Mouse (Mus musculus) CH12.LX (cell line): ENCODE measurements around the gene Dqx1. TPM values are rescaled to one million over a fixed set of nuclear protein-coding genes. Genes with fewer than 3 reads are reported as not detected.
A peak's percentile ranks its signal among the peaks of the same experiment; 100 is the strongest.

Experiments
- DNase-seq: peaks from one replicate; pipeline ENCODE4 v3.0.0-alpha.2; 2013; ENCODE audit errors: extremely low read depth
- H3K27ac ChIP-seq: 2 replicates; pipeline ENCODE4 v1.5.1; 2012; ENCODE audit warnings: low read depth, mild to moderate bottlenecking, control low read depth, moderate library complexity; ENCODE audit not compliant: insufficient read depth
- H3K27me3 ChIP-seq: replicated peaks from 2 replicates; pipeline ENCODE3; 2012; ENCODE audit warnings: inconsistent platforms
- H3K36me3 ChIP-seq, 2 experiments: replicated peaks in 1 of 2; 2 replicates each; pipeline versions ENCODE3 to v1.6.1; 2012; ENCODE audit warnings: inconsistent platforms in 1 of 2, low read length in 1 of 2, mild to moderate bottlenecking in 1 of 2, mixed read lengths in 1 of 2, moderate library complexity in 1 of 2; ENCODE audit not compliant: control insufficient read depth in 1 of 2, insufficient read depth in 1 of 2
- H3K4me1 ChIP-seq, 2 experiments: 2 replicates each; pipeline ENCODE4 v1.6.1; 2012; ENCODE audit warnings: inconsistent platforms in 1 of 2, moderate library complexity in 1 of 2; ENCODE audit not compliant: insufficient read depth in 2 of 2, control insufficient read depth in 1 of 2
- H3K4me2 ChIP-seq: 2 replicates; pipeline ENCODE4 v1.6.1; 2012; ENCODE audit warnings: low read depth, mild to moderate bottlenecking, control low read depth; ENCODE audit not compliant: poor library complexity, insufficient read depth, severe bottlenecking
- H3K4me3 ChIP-seq, 3 experiments: fragments of 150-350 bp in 1 of 3; sonication (generic) in 1 of 3; replicated peaks in 1 of 3; 2 replicates each; pipeline versions ENCODE3 to v1.5.1; 2011 to 2012; ENCODE audit warnings: low read depth in 2 of 3, low read length in 2 of 3, mild to moderate bottlenecking in 2 of 3, moderate library complexity in 2 of 3, control low read depth in 1 of 3, improper control_type of control experiment in 1 of 3, inconsistent platforms in 1 of 3, mixed read lengths in 1 of 3; ENCODE audit not compliant: poor library complexity in 1 of 3
- H3K79me2 ChIP-seq: replicated peaks from 2 replicates; pipeline ENCODE4 v1.6.1; 2012; ENCODE audit warnings: mild to moderate bottlenecking, moderate library complexity; ENCODE audit not compliant: control insufficient read depth, poor library complexity, insufficient read depth, severe bottlenecking; ENCODE audit errors: extremely low read depth
- H3K9ac ChIP-seq: 2 replicates; pipeline ENCODE4 v1.6.1; 2012; ENCODE audit warnings: low read depth, mild to moderate bottlenecking, control low read depth, moderate library complexity; ENCODE audit not compliant: insufficient read depth
- H3K9me3 ChIP-seq: replicated peaks from 2 replicates; pipeline ENCODE3; 2012; ENCODE audit warnings: low read length, inconsistent platforms, mixed read lengths
- BHLHE40 ChIP-seq: IDR thresholded peaks from 2 replicates; pipeline ENCODE4 v1.6.1; 2011; ENCODE audit warnings: mild to moderate bottlenecking, low read depth, low read length, improper control_type of control experiment
- CHD1 ChIP-seq: IDR thresholded peaks from 2 replicates; pipeline ENCODE4 v1.6.1; 2012; ENCODE audit warnings: low read depth, low read length, improper control_type of control experiment, inconsistent platforms
- CHD2 ChIP-seq: IDR thresholded peaks from 2 replicates; pipeline ENCODE4 v1.6.1; 2011; ENCODE audit warnings: low read length, improper control_type of control experiment
- CTCF ChIP-seq, 2 experiments: IDR thresholded peaks in 1 of 2; conservative IDR thresholded peaks in 1 of 2; 2 replicates each; pipeline ENCODE4 v1.5.1; 2011 to 2012; ENCODE audit warnings: low read depth in 2 of 2, low read length in 2 of 2, improper control_type of control experiment in 1 of 2, inconsistent platforms in 1 of 2, mild to moderate bottlenecking in 1 of 2, moderate library complexity in 1 of 2
- E2F4 ChIP-seq: IDR thresholded peaks from 2 replicates; pipeline ENCODE4 v1.6.1; 2011; ENCODE audit warnings: low read depth, low read length, improper control_type of control experiment; ENCODE audit not compliant: insufficient replicate concordance
- ETS1 ChIP-seq: conservative IDR thresholded peaks from 2 replicates; pipeline ENCODE4 v1.6.1; 2012; ENCODE audit warnings: low read depth, mild to moderate bottlenecking, inconsistent platforms, low read length, improper control_type of control experiment, moderate library complexity
- GABPA ChIP-seq: IDR thresholded peaks from 2 replicates; pipeline ENCODE4 v1.6.1; 2012; ENCODE audit warnings: low read depth, low read length, improper control_type of control experiment, inconsistent platforms; ENCODE audit not compliant: insufficient replicate concordance
- HCFC1 ChIP-seq: IDR thresholded peaks from 2 replicates; pipeline ENCODE4 v1.6.1; 2012; ENCODE audit warnings: low read depth, mild to moderate bottlenecking, inconsistent platforms, low read length, improper control_type of control experiment
- JUN ChIP-seq: IDR thresholded peaks from 2 replicates; pipeline ENCODE4 v1.6.1; 2011; ENCODE audit warnings: low read depth, mild to moderate bottlenecking, low read length, improper control_type of control experiment, moderate library complexity; ENCODE audit not compliant: insufficient read depth
- JUND ChIP-seq: conservative IDR thresholded peaks from 2 replicates; pipeline ENCODE4 v1.6.1; 2011; ENCODE audit warnings: low read depth, low read length, improper control_type of control experiment
- MAZ ChIP-seq: IDR thresholded peaks from 2 replicates; pipeline ENCODE4 v1.6.1; 2012; ENCODE audit warnings: low read depth, mild to moderate bottlenecking, inconsistent platforms, low read length, improper control_type of control experiment, moderate library complexity
- MEF2A ChIP-seq: IDR thresholded peaks from 2 replicates; pipeline ENCODE4 v1.6.1; 2014; ENCODE audit warnings: low read depth, mild to moderate bottlenecking, inconsistent platforms, low read length, improper control_type of control experiment, borderline replicate concordance
- MXI1 ChIP-seq: IDR thresholded peaks from 2 replicates; pipeline ENCODE4 v1.6.1; 2011; ENCODE audit warnings: mild to moderate bottlenecking, low read depth, low read length, improper control_type of control experiment
- MYC ChIP-seq: IDR thresholded peaks from 2 replicates; pipeline ENCODE4 v1.6.1; 2011; ENCODE audit warnings: low read depth, mild to moderate bottlenecking, improper control_type of control experiment, low read length
- NELFE ChIP-seq: IDR thresholded peaks from 2 replicates; pipeline ENCODE4 v1.6.1; 2011; ENCODE audit warnings: low read depth, low read length, improper control_type of control experiment
- NRF1 ChIP-seq: IDR thresholded peaks from 2 replicates; pipeline ENCODE4 v1.6.1; 2014; ENCODE audit warnings: low read depth, mild to moderate bottlenecking, inconsistent platforms, low read length, improper control_type of control experiment, moderate library complexity
- PAX5 ChIP-seq: IDR thresholded peaks from 2 replicates; pipeline ENCODE4 v1.6.1; 2012; ENCODE audit warnings: low read length, inconsistent platforms, mixed read lengths
- RAD21 ChIP-seq: IDR thresholded peaks from 2 replicates; pipeline ENCODE4 v1.6.1; 2011; ENCODE audit warnings: low read depth, mild to moderate bottlenecking, low read length, improper control_type of control experiment, moderate library complexity
- RCOR1 ChIP-seq: conservative IDR thresholded peaks from 2 replicates; pipeline ENCODE4 v1.6.1; 2012; ENCODE audit warnings: low read depth, mild to moderate bottlenecking, inconsistent platforms, low read length, improper control_type of control experiment
- SIN3A ChIP-seq: IDR thresholded peaks from 2 replicates; pipeline ENCODE4 v1.6.1; 2012; ENCODE audit warnings: low read length, improper control_type of control experiment, inconsistent platforms
- SMC3 ChIP-seq: IDR thresholded peaks from 2 replicates; pipeline ENCODE4 v1.6.1; 2011; ENCODE audit warnings: low read depth, low read length, improper control_type of control experiment
- TBP ChIP-seq: conservative IDR thresholded peaks from 2 replicates; pipeline ENCODE4 v1.6.1; 2011; ENCODE audit warnings: low read depth, low read length, improper control_type of control experiment
- UBTF ChIP-seq: IDR thresholded peaks from 2 replicates; pipeline ENCODE4 v1.6.1; 2012; ENCODE audit warnings: low read depth, mild to moderate bottlenecking, inconsistent platforms, low read length, improper control_type of control experiment, moderate library complexity
- USF1 ChIP-seq: IDR thresholded peaks from 2 replicates; pipeline ENCODE4 v1.6.1; 2014; ENCODE audit warnings: low read depth, mild to moderate bottlenecking, inconsistent platforms, low read length, improper control_type of control experiment
- USF2 ChIP-seq: conservative IDR thresholded peaks from 2 replicates; pipeline ENCODE4 v1.6.1; 2011; ENCODE audit warnings: low read depth, low read length, improper control_type of control experiment
- ZKSCAN1 ChIP-seq: IDR thresholded peaks from 2 replicates; pipeline ENCODE4 v1.6.1; 2012; ENCODE audit warnings: low read depth, inconsistent platforms, low read length, improper control_type of control experiment, borderline replicate concordance
- ZMIZ1 ChIP-seq: IDR thresholded peaks from 2 replicates; pipeline ENCODE4 v1.6.1; 2012; ENCODE audit warnings: low read depth, mild to moderate bottlenecking, inconsistent platforms, low read length, improper control_type of control experiment
- ZNF384 ChIP-seq: IDR thresholded peaks from 2 replicates; pipeline ENCODE4 v1.6.1; 2012; ENCODE audit warnings: low read depth, low read length, improper control_type of control experiment, inconsistent platforms
- dilution Hi-C: fragments of 300-500 bp; cut with MboI; formaldehyde crosslinking; loops from 2 replicates; pipeline ENCODE4 v1.14.3; 2020; ENCODE audit warnings: low sequenced_read_pairs; ENCODE audit not compliant: extremely low pct_unique_long_range_greater_than_20kb, extremely low pct_ligation_motif_present
- in situ Hi-C: fragments of 300-500 bp; cut with MboI; formaldehyde crosslinking; loops from 3 replicates; pipeline ENCODE4 v1.14.3; 2019; ENCODE audit warnings: low sequenced_read_pairs, low pct_ligation_motif_present, low pct_unique_long_range_greater_than_20kb, mixed read lengths
- polyA plus RNA-seq: library from polyadenylated mRNA; unstranded; fragments of >175 nt; gene quantifications from 2 replicates; pipeline ENCODE4 v1.2.1, GENCODE M21; 2012; ENCODE audit warnings: low read depth; ENCODE audit not compliant: insufficient read length
- total RNA-seq, 2 experiments: library from RNA; depleted of rRNA; stranded (reverse); fragments of 300-350 nt in 1 of 2; fragments of >200 nt in 1 of 2; gene quantifications; 2 replicates each; pipeline ENCODE4 v1.2.3; 2012 to 2014

The Dqx1 gene
- total and polyA plus RNA-seq, 3 experiments, result 1.3 to 2.9 (median 2.2) TPM

GRCm38 (mm10) chr6:83101688-83102556 lies 44.3 kb downstream of the Dqx1 start:
- H3K36me3 ChIP-seq, result peaks cover under 1 to 33% of the 10 kb centered on the region in 2 experiments
- peak overlapping the region; percentile 60 to 99 (median 87) for H3K4me3 ChIP-seq
- dilution Hi-C loops (no loop called here), in situ Hi-C loops (loop anchor here (5.0 kb wide), 2 partner anchors 105 to 190 kb away; no protein-coding TSS in a partner anchor)
- H3K4me1 ChIP-seq, result peaks cover 9 to 24% of the 10 kb centered on the region in 2 experiments; a peak in 3 of 4 replicates
- H3K4me2 ChIP-seq, result peak overlapping the region; percentile 68
- peak overlapping the region; percentile 86 for H3K9ac ChIP-seq
- peaks cover 9% of the 10 kb centered on the region for H3K27me3 ChIP-seq
- TF ChIP-seq CTCF (conservative IDR thresholded peaks at IDR 0.05 in 1 of 2, IDR thresholded peaks at IDR 0.05 in 1 of 2; ENCODE audit: low read depth in 2 of 2, low read length in 2 of 2), result peak in 1 of 2 experiments; percentile 51; a peak in 2 of 4 replicates
- 0 out of 2 replicates have a peak, but pooled peaks have one; percentile 6 for TF ChIP-seq MYC
- TF ChIP-seq ZNF384, result no peak
- TF ChIP-seq PAX5, result no peak
- TF ChIP-seq HCFC1, result no peak
- TF ChIP-seq USF2, result no peak
- TF ChIP-seq USF1, result no peak
- TF ChIP-seq SIN3A, result no peak; the same call in 1 of the 2 replicates
- no peak for TF ChIP-seq CHD2
- no peak for TF ChIP-seq ZKSCAN1
- TF ChIP-seq BHLHE40, result no peak
- no peak for TF ChIP-seq JUN
- no peak for TF ChIP-seq ETS1
- no peak for TF ChIP-seq MXI1
- TF ChIP-seq ZMIZ1, result 0 out of 2 replicates have a peak, but pooled peaks have one; percentile 17
- peak; percentile 89 for TF ChIP-seq UBTF
- TF ChIP-seq GABPA, result no peak
- TF ChIP-seq CHD1, result peak; percentile 73; the same call in 1 of the 2 replicates
- no peak for TF ChIP-seq E2F4
- TF ChIP-seq RAD21, result no peak; the same call in none of the 2 replicates
- TF ChIP-seq RCOR1, result no peak; the same call in 1 of the 2 replicates
- peak; percentile 41 for TF ChIP-seq SMC3
- TF ChIP-seq MEF2A, result no peak
- TF ChIP-seq JUND, result no peak
- TF ChIP-seq TBP, result no peak
- TF ChIP-seq NRF1, result no peak; the same call in 1 of the 2 replicates
- TF ChIP-seq NELFE, result no peak
- TF ChIP-seq MAZ, result no peak
- H3K79me2 ChIP-seq, result no peaks in the 10 kb centered on the region
- H3K27ac ChIP-seq, result peak overlapping the region; percentile 71
- peaks cover 2% of the 10 kb centered on the region for H3K9me3 ChIP-seq
- DNase-seq, result peak; percentile 33
